Mouse (Mus musculus) intestine, postnatal 0 days (tissue): ENCODE measurements at regions not wholly inside any gene's neighbourhood (a gene's known extent, or its start where the extent isn't known, plus 50 kb on each side); places are given as distances from the start of the nearest gene placed in this dataset.

Source experiments
- ATAC-seq: fragments of 200-750 bp; cut with Nextera tagmentation; 2 replicates; pipeline ENCODE4 v1.8.0; 2017; ENCODE audit warnings: mild to moderate bottlenecking, moderate TSS enrichment, moderate library complexity
- H3K27ac ChIP-seq: fragments of 300-500 bp; sonication (generic); 2 replicates; pipeline ENCODE4 v1.5.1; 2014; ENCODE audit warnings: mild to moderate bottlenecking, low read depth, low read length, moderate library complexity
- H3K27me3 ChIP-seq: fragments of 300-500 bp; sonication (generic); replicated peaks from 2 replicates; pipeline ENCODE4 v1.6.1; 2014; ENCODE audit warnings: low read length, mixed read lengths; ENCODE audit not compliant: control insufficient read depth, insufficient read depth
- H3K36me3 ChIP-seq: fragments of 300-500 bp; sonication (generic); 2 replicates; pipeline ENCODE4 v1.6.1; 2014; ENCODE audit warnings: mild to moderate bottlenecking, moderate library complexity; ENCODE audit not compliant: control insufficient read depth, insufficient read depth
- H3K4me1 ChIP-seq: fragments of 300-500 bp; sonication (generic); replicated peaks from 2 replicates; pipeline ENCODE4 v1.6.1; 2014; ENCODE audit warnings: antibody characterized with exemption, low read length, mixed read lengths; ENCODE audit not compliant: control insufficient read depth, insufficient read depth
- H3K4me2 ChIP-seq: fragments of 300-500 bp; sonication (generic); replicated peaks from 2 replicates; pipeline ENCODE4 v1.6.1; 2014; ENCODE audit warnings: low read depth, mild to moderate bottlenecking, moderate library complexity
- H3K4me3 ChIP-seq: fragments of 300-500 bp; sonication (generic); 2 replicates; pipeline ENCODE4 v1.5.1; 2014; ENCODE audit warnings: low read depth, low read length
- H3K9ac ChIP-seq: fragments of 300-500 bp; sonication (generic); 2 replicates; pipeline ENCODE4 v1.6.1; 2014; ENCODE audit warnings: mild to moderate bottlenecking, low read depth, low read length
- H3K9me3 ChIP-seq: fragments of 300-500 bp; sonication (generic); 2 replicates; pipeline ENCODE4 v1.6.1; 2016; ENCODE audit warnings: mixed run types; ENCODE audit not compliant: control insufficient read depth
- CTCF ChIP-seq: sonication (generic); IDR thresholded peaks from 2 replicates; pipeline ENCODE4 v1.5.1; 2016; ENCODE audit warnings: low read depth, mild to moderate bottlenecking, control low read depth, antibody characterized with exemption, moderate library complexity
- WGBS: fragments of 180-500 bp; shearing (Covaris S2); extraction: QIAGEN DNeasy Blood & Tissue Kit; methylation state at CpG from one replicate; pipeline ENCODE4 v1.1.7; 2014; 5-methylcytosine and 5-hydroxymethylcytosine counted together

- no peak for ATAC-seq
- no peak overlapping the region for H3K9ac ChIP-seq
- no peaks in the 10 kb centered on the region for H3K9me3 ChIP-seq
- no peak overlapping the region for H3K4me3 ChIP-seq
- H3K4me2 ChIP-seq = no peak overlapping the region
- 57% methylated on average over 1 of the region's 1 CpGs for WGBS
- no peak overlapping the region for H3K27ac ChIP-seq
- no peaks in the 10 kb centered on the region for H3K27me3 ChIP-seq
- TF ChIP-seq CTCF = no peak
- no peaks in the 10 kb centered on the region for H3K36me3 ChIP-seq
- no peaks in the 10 kb centered on the region for H3K4me1 ChIP-seq
Observed at GRCm38 (mm10) chr16:84650646-84651045, 84.9 kb downstream of the Mrpl39 start.

DNA sequence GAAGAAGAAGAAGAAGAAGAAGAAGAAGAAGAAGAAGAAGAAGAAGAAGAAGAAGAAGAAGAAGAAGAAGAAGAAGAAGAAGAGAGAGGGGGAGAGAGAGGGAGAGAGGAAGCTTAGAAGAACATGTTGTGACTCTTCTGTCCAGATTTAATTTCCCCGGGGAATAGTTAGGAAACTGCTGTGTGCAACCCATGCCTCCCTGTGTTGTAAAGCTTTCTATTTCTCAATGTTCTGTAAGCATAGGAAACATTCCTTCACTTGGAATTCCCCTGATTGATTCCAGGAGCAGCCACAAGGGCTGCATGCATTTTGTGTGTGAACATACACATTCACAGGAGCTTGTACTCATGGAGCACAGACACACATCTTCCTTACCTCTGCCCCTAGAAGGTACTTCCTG is 81.7 kb downstream of the Mrpl39 start:
- H3K4me2 ChIP-seq = no peak overlapping the region
- H3K4me3 ChIP-seq = no peak overlapping the region
- H3K9me3 ChIP-seq = no peaks in the 10 kb centered on the region
- H3K4me1 ChIP-seq = no peaks in the 10 kb centered on the region
- H3K9ac ChIP-seq = no peak overlapping the region
- H3K27ac ChIP-seq = no peak overlapping the region
- no peaks in the 10 kb centered on the region for H3K36me3 ChIP-seq
- ATAC-seq = no peak
- 79% methylated on average over 1 of the region's 1 CpGs for WGBS
- TF ChIP-seq CTCF = no peak
- H3K27me3 ChIP-seq = no peaks in the 10 kb centered on the region

DNA sequence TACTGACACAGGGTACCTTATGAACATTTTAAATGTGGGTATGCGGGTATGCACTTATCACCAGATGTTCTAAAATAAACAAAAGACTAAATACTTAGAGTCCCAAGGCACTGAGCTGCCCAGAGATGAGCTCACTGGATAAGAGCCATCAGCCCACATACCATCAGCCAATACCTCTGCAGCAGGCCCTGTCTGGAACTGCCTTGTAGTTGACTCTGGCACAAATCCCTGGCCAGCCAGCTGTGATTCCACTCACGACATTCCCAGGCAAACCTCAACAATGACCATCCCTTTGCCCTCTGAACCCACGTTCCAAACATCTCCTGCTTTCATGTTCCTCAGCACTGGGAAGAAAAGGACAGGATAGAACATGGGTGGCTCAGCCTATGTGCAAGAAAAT is 73.7 kb downstream of the Mrpl39 start:
- TF ChIP-seq CTCF = no peak
- H3K27me3 ChIP-seq = no peaks in the 10 kb centered on the region
- no peak overlapping the region for H3K4me3 ChIP-seq
- no peak overlapping the region for H3K27ac ChIP-seq
- ATAC-seq = no peak
- H3K4me1 ChIP-seq = no peaks in the 10 kb centered on the region
- no peak overlapping the region for H3K4me2 ChIP-seq
- no peaks in the 10 kb centered on the region for H3K36me3 ChIP-seq
- H3K9me3 ChIP-seq = no peaks in the 10 kb centered on the region; the same call in 1 of the 2 replicates
- no peak overlapping the region for H3K9ac ChIP-seq
- WGBS = 45% methylated on average over 3 of the region's 3 CpGs

GRCm38 (mm10) chr16:84663581-84663980 is 72.0 kb downstream of the Mrpl39 start:
- Histone ChIP-seq H3K9ac (no peak overlapping the region), H3K4me1 (no peaks in the 10 kb centered on the region), H3K9me3 (no peaks in the 10 kb centered on the region; the same call in 1 of the 2 replicates), H3K36me3 (no peaks in the 10 kb centered on the region), H3K27me3 (no peaks in the 10 kb centered on the region), H3K4me2 (no peak overlapping the region), H3K27ac (no peak overlapping the region), H3K4me3 (no peak overlapping the region)
- ATAC-seq = no peak
- WGBS = 77% methylated on average over 4 of the region's 4 CpGs
- TF ChIP-seq CTCF = no peak
